Mouse (Mus musculus): ENCODE results near the gene Lrrc47. TPM values are rescaled to one million over a fixed set of nuclear protein-coding genes. Genes with fewer than 3 reads are reported as not detected.
A peak's percentile ranks its signal among the peaks of the same experiment; 100 is the strongest.

Gene Lrrc47
- total and polyA plus RNA-seq, 3 experiments = 16.7 to 98.0 (median 35.0) TPM

DNA sequence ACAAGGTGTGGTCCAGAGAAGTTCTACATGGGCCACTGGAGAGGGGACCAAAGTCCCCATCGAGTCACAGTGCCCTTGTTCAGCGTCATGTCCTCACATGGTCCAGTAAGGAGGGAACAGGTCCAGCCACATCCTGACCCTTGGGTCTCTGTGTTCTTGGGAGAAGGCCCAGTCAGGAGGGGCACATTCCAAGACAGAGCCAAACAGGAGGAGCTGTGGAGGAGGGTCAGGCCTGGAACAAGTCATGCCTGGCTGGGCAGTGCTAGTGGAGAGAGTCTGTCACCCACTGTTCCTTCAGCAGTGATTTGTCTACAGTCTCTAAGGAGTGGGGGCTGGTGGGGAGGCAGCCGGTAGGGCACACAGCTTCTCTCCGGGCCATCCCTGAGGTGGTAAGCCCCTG, 10.9 kb downstream of the Lrrc47 start:
- Histone ChIP-seq H3K36me3 (replicated peaks in 1 of 2; ENCODE audit: control insufficient read depth in 1 of 2, insufficient read depth in 1 of 2, low read length in 1 of 2) (peaks cover 47 to 55% of the 10 kb centered on the region in 2 experiments), H3K27ac (ENCODE audit: insufficient read depth, low read depth) (no peak overlapping the region), H3K27me3 (replicated peaks) (peaks cover 20% of the 10 kb centered on the region), H3K4me1 (ENCODE audit: control insufficient read depth in 1 of 2, insufficient read depth in 2 of 2) (peaks cover 6 to 10% of the 10 kb centered on the region in 2 experiments; a peak in 2 of 4 replicates), H3K4me2 (ENCODE audit: insufficient read depth, low read depth, poor library complexity, severe bottlenecking) (no peak overlapping the region), H3K9ac (ENCODE audit: insufficient read depth, low read depth) (no peak overlapping the region), H3K79me2 (replicated peaks; ENCODE audit: control insufficient read depth, extremely low read depth, insufficient read depth, poor library complexity, severe bottlenecking) (no peaks in the 10 kb centered on the region), H3K9me3 (replicated peaks; ENCODE audit: low read length) (no peaks in the 10 kb centered on the region), H3K4me3 (replicated peaks in 1 of 3; ENCODE audit: low read depth in 2 of 3, low read length in 2 of 3, poor library complexity in 1 of 3) (no peak overlapping the region)
- dilution Hi-C loops (cut with MboI; ENCODE audit: extremely low pct_ligation_motif_present, extremely low pct_unique_long_range_greater_than_20kb, low sequenced_read_pairs) = no loop called here
- DNase-seq (ENCODE audit: extremely low read depth) = no peak
- in situ Hi-C loops (cut with MboI; ENCODE audit: low pct_ligation_motif_present, low pct_unique_long_range_greater_than_20kb, low sequenced_read_pairs) = no loop called here
- peak; percentile 37; the same call in 1 of the 2 replicates for TF ChIP-seq POLR2AphosphoS2 (IDR thresholded peaks at IDR 0.05; ENCODE audit: low read depth, low read length)
- TF ChIP-seq MAFK (IDR thresholded peaks at IDR 0.05; ENCODE audit: insufficient replicate concordance, low read length) = no peak
- no peak for TF ChIP-seq TBP (conservative IDR thresholded peaks at IDR 0.05; ENCODE audit: low read depth, low read length)
- no peak for TF ChIP-seq SIN3A (IDR thresholded peaks at IDR 0.05; ENCODE audit: low read length)
- no peak for TF ChIP-seq NELFE (IDR thresholded peaks at IDR 0.05; ENCODE audit: low read depth, low read length)

DNA sequence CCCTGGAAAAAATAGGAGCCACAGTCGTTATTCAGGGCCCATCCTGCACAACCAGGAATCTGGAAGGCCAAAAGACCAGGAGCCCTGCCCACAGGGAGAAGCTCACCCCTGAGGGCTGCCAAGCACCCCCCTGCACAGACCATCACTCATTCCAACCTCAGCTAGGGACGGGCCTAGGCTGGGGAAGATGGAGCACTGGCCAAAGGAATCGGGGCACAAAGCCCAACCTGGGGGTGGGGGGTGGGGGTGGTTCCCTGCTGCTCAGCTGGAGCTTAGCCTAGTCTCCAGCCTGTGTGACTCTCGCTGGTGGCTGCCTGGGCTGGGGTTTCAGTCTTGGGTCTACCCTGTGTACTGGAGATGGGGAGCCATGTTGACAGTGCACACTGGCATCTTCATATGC, 11.3 kb downstream of the Lrrc47 start:
- no peak overlapping the region for H3K27ac ChIP-seq (ENCODE audit: insufficient read depth, low read depth)

DNA sequence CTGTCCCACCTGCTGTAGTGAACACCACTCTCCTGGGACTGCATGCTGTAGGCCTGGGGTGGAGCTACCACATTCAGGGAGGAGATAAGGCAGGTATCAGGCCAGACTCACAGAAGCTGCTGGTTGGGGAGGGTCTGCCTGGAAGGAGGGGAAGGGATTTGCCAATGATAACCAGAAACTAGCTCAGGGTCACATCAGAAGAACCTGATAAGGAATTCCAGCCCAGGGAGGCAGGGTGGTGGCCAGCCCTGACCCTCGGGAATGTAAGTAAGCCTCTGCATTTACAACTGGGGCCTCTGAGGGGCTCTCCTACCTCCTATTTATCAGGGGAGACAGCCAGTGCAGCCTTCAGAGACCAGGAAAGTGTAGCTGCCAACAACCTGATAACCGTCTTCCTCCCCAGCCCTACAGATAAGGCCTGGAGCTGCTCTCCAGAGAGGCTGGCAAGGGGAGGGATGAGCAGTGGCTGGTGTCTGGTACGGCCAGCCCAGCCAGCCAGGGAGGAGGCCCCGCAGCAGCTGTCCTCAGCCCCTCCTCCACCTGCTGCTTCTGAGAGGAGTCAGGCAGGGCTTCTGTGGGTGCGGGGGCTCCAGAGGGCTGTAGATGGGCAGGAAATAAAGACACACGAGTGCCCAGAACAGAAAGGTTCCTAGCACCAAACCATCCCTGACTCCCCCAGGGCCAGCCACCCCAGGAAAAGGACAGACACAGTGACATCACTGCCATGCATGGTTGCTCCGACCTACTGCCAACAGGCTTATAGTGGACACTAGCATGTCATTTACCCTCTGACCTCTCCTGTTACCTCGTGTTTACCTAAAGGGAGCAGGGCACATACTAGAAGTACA, 12.4 kb downstream of the Lrrc47 start:
- H3K79me2 ChIP-seq (replicated peaks; ENCODE audit: control insufficient read depth, extremely low read depth, insufficient read depth, poor library complexity, severe bottlenecking) = no peaks in the 10 kb centered on the region
- no peak overlapping the region for H3K4me3 ChIP-seq (replicated peaks in 1 of 3; ENCODE audit: low read depth in 2 of 3, low read length in 2 of 3, poor library complexity in 1 of 3)
- peaks cover 33 to 40% of the 10 kb centered on the region in 2 experiments for H3K36me3 ChIP-seq (replicated peaks in 1 of 2; ENCODE audit: control insufficient read depth in 1 of 2, insufficient read depth in 1 of 2, low read length in 1 of 2)
- H3K9ac ChIP-seq (ENCODE audit: insufficient read depth, low read depth) = no peak overlapping the region
- no peak overlapping the region for H3K4me2 ChIP-seq (ENCODE audit: insufficient read depth, low read depth, poor library complexity, severe bottlenecking)
- TF ChIP-seq ZKSCAN1 (IDR thresholded peaks at IDR 0.05; ENCODE audit: borderline replicate concordance, low read depth, low read length) (no peak), TCF12 (IDR thresholded peaks at IDR 0.05; ENCODE audit: low read depth, low read length) (no peak), NELFE (IDR thresholded peaks at IDR 0.05; ENCODE audit: low read depth, low read length) (no peak), RAD21 (IDR thresholded peaks at IDR 0.05; ENCODE audit: low read depth, low read length) (no peak), CTCF (conservative IDR thresholded peaks at IDR 0.05 in 1 of 2, IDR thresholded peaks at IDR 0.05 in 1 of 2; ENCODE audit: low read depth in 2 of 2, low read length in 2 of 2) (no peak), HCFC1 (IDR thresholded peaks at IDR 0.05; ENCODE audit: low read depth, low read length) (no peak), JUND (conservative IDR thresholded peaks at IDR 0.05; ENCODE audit: low read depth, low read length) (no peak), MXI1 (IDR thresholded peaks at IDR 0.05; ENCODE audit: low read depth, low read length) (no peak)
- peaks cover 20% of the 10 kb centered on the region for H3K27me3 ChIP-seq (replicated peaks)
- no peaks in the 10 kb centered on the region for H3K9me3 ChIP-seq (replicated peaks; ENCODE audit: low read length)
- dilution Hi-C loops (cut with MboI; ENCODE audit: extremely low pct_ligation_motif_present, extremely low pct_unique_long_range_greater_than_20kb, low sequenced_read_pairs) = no loop called here
- DNase-seq (ENCODE audit: extremely low read depth) = no peak
- in situ Hi-C loops (cut with MboI; ENCODE audit: low pct_ligation_motif_present, low pct_unique_long_range_greater_than_20kb, low sequenced_read_pairs) = no loop called here
- peaks cover 6 to 10% of the 10 kb centered on the region in 2 experiments; a peak in 2 of 4 replicates for H3K4me1 ChIP-seq (ENCODE audit: control insufficient read depth in 1 of 2, insufficient read depth in 2 of 2)
- H3K27ac ChIP-seq (ENCODE audit: insufficient read depth, low read depth) = no peak overlapping the region

More for the DNA sequence above, 11.3 kb downstream of the Lrrc47 start:
- in situ Hi-C loops (cut with MboI; ENCODE audit: low pct_ligation_motif_present, low pct_unique_long_range_greater_than_20kb, low sequenced_read_pairs) = no loop called here
- Histone ChIP-seq H3K4me2 (ENCODE audit: insufficient read depth, low read depth, poor library complexity, severe bottlenecking) (no peak overlapping the region), H3K4me1 (ENCODE audit: control insufficient read depth in 1 of 2, insufficient read depth in 2 of 2) (peaks cover 6 to 10% of the 10 kb centered on the region in 2 experiments; a peak in 2 of 4 replicates), H3K9ac (ENCODE audit: insufficient read depth, low read depth) (no peak overlapping the region), H3K27me3 (replicated peaks) (peaks cover 20% of the 10 kb centered on the region), H3K36me3 (replicated peaks in 1 of 2; ENCODE audit: control insufficient read depth in 1 of 2, insufficient read depth in 1 of 2, low read length in 1 of 2) (peaks cover 44 to 52% of the 10 kb centered on the region in 2 experiments), H3K4me3 (replicated peaks in 1 of 3; ENCODE audit: low read depth in 2 of 3, low read length in 2 of 3, poor library complexity in 1 of 3) (no peak overlapping the region), H3K79me2 (replicated peaks; ENCODE audit: control insufficient read depth, extremely low read depth, insufficient read depth, poor library complexity, severe bottlenecking) (no peaks in the 10 kb centered on the region), H3K9me3 (replicated peaks; ENCODE audit: low read length) (no peaks in the 10 kb centered on the region)
- DNase-seq (ENCODE audit: extremely low read depth) = no peak
- dilution Hi-C loops (cut with MboI; ENCODE audit: extremely low pct_ligation_motif_present, extremely low pct_unique_long_range_greater_than_20kb, low sequenced_read_pairs) = no loop called here
- TF ChIP-seq GABPA (IDR thresholded peaks at IDR 0.05; ENCODE audit: insufficient replicate concordance, low read depth, low read length) = no peak
- TF ChIP-seq PAX5 (IDR thresholded peaks at IDR 0.05; ENCODE audit: low read length) = no peak
